Mouse (Mus musculus) granulocyte monocyte progenitor cell, adult 5-6 weeks (primary cell): Measurements from ENCODE around the gene Cpeb3. TPM values are rescaled to one million over a fixed set of nuclear protein-coding genes. Genes with fewer than 3 reads are reported as not detected.

Experiments
- ATAC-seq: replicated peaks from 2 replicates; pipeline ENCODE4 v1.8.0; 2016; ENCODE audit warnings: mild to moderate bottlenecking, moderate TSS enrichment, inconsistent platforms; ENCODE audit not compliant: poor library complexity, severe bottlenecking
- total RNA-seq, 2 experiments: library from RNA; stranded (forward) in 1 of 2; stranded (reverse) in 1 of 2; fragments of 200-712, 200-1000 nt in 1 of 2; fragments of >200 nt in 1 of 2; fragmentation: Nextera tagmentation in 1 of 2; gene quantifications; 2 replicates each; pipeline ENCODE4 v1.2.3; 2014 to 2017

Gene Cpeb3
- total RNA-seq, 2 experiments from 2014 or later: 0.10 TPM; not detected in 1

DNA sequence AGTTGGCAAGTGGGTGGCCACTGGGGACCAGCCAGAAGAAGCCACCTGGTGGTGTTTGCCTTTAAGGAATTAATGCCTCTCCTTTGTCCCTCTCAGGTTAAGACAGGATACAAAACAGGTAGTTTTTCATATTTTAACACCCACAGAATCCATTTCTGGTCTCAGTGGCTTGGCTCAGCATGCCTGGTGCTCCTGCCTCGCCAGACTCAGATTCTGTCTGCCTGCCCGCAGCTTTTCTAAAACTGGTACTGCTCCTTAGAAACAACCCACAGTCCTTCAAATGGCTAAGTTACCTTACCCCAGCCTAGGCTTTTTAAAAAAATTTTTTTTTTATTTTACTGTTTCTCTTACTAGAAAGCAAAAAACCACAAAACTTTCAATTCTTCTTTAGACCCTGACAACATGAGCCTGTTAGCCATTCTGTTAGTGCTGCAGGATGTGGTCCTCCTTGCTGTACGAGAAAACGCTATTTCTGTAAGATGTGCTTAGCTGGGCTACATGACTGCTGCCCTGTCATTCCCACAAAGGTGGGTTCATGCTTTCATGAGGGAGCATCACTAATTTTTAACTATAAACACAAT is 152.3 kb downstream of the Cpeb3 start:
- peak; percentile 56; the same call in 1 of the 2 replicates for ATAC-seq

DNA sequence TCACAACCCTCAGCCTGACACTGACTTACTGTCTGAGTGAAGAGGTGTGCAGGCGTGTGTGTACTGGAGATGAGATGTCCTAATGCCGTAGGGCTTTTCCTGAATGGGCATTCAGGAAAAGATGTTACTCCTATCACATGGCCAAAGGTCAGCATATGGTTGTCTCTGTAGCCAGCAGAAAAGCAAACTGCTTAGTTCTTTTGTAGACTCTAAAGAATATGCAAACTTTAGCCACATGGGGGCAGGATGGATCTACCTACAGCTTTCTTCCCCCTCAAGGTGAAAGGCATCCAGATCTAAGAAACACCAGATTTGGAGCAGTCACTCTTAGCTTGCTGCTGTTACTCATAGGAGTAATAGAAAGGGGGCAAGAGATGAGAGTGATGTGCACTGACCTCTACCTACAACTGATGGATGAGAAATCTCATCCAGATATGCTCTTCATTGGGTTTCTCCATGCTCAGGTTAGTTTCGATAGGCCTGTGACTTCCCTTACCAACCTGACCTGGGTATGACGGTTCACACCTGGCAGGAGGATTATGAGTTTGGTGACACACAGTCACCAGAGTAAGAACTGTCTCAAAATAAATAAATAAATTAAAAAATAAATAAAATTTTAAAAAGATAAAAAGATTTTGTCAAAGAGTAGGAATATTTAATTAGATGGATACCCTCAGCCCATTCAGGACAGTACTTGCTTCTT is 157.6 kb downstream of the Cpeb3 start:
- peak; percentile 59 for ATAC-seq

DNA sequence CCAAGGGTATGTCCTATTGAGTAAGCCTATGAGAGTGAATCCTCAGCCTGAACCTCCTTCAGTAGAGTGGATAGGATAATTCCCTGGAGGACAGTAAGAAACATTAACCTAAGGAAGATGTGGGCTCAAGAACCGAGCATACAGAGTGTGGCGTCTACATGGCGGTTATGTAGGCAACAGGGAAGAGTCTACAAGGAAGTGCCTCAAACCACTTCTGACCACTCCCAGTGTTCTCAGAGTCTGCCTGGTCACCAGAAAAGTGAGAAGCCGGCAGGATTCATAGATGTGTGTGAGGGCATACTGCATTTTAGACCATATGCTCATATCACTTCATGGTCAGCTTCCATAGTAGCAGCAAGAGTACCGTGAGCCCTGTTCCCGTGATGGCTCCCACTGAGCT is 159.9 kb downstream of the Cpeb3 start:
- ATAC-seq: peak; percentile 68

DNA sequence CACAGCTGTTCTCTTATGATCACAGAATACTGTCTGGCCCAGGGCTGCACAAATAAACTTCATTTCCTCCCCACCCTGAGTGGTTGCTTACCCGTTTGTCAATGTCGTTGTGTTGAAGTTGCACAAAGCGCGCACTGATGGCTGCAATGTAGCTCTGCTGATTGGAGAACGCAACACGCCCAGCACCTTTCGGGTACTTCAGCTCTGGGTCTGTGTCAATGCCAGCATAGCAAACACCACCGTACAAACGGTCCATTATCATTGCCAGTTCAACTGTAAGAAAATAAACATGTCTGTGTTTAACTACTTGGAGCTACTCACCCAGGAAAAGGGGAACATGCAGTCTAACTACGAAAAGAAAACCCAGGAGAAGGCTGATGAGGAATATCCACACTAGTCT is 164.0 kb downstream of the Cpeb3 start:
- no peak for ATAC-seq

DNA sequence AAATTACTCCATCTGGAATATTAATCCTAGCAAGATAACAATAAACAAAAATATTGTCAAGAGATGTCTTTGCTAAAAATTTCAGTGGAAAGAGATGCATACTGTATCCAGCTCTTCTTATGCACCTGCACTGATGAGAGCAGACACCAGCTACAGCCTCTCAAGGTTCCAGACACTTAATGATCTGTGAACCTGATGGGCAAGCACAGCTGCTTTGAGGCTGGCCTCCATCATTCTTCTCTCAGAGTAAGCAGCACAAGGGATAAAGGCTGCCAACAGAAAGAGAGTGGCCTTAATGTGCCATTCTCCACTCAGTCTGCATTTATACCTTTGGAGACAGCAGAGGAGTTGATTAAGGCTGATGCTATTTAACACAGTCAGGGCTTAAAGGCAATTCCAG is 167.5 kb downstream of the Cpeb3 start:
- no peak for ATAC-seq

DNA sequence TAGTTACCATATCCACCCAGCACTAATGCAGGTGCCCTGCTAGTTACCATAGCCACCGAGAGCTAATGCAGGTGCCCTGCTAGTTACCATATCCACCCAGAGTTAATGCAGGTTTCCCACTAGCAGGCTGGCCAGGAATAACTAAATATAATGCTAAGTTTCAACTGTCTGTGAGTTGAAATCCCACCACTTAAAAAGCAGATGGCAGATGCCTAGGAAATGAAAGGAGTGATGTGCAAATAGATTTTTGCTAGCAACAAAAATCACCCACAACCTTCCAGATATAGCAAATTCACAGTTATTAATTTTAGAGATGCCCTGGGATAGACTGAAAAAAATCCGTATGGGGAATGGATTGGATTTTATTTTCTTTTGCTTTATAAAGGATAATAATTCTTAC is 176.0 kb downstream of the Cpeb3 start:
- no peak for ATAC-seq

DNA sequence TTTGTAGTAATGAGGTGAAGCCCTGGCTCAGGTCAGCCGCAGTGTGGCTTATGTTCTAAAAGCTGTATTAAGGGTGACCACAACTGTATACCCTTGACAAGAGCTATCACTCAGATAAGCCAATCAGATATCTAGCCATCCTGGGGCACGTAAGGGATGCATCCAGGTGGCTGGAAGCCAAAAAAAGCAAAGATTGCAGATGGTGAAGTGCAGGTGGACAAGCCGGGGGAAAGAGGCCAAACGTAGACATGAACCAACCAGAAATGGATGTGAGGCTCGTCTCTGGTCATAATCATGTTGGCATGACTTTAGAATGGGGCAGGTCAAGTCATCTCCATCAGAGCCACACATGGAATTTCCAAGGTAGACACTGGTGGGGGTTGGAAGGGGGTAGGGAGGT is 177.0 kb downstream of the Cpeb3 start:
- no peak for ATAC-seq

GRCm38 (mm10) chr19:37029771-37030170 is 178.6 kb downstream of the Cpeb3 start:
- ATAC-seq: no peak

DNA sequence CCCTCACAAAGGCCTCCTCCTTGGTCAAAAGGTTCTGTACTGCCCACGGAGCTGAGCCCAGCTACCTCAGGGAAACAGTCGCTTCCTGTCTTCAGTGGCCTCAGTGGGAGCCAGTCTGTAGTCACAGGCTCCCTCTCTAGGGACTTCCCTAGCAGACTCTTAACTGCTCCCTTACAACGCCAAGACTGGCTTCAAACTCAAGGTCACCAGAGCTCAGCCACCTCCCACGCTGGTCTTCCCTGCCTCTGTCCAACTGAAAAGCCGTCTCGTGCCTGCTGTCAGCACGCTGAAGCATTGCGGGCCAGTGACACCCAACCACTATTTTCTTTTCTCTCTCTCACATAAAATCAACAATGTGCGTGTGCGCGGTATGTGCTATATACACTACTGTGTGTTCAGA is 182.0 kb downstream of the Cpeb3 start:
- no peak for ATAC-seq

DNA sequence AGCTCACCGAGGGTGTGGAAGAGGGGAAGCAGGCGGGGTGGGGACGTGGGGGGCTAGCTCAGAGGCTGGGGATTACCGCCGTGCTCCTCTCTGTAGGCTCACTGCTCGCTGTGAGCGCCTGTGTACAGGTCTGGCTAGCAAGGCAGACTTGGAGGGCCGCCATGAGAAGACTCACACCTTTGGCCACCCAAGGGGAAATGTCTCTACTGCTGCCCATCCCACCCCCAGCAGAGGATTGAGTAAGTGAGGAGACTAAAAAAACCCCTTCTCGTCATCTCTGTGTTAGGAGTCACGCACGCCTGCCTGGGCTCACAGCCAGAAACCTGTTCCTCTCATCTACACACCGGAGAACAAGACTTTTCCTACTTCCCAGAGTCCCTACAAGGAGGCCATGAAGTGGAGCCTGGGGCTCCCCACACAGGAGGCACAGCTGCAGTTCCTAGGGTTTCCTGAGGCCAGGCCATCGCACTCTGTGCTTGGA is 182.5 kb downstream of the Cpeb3 start:
- ATAC-seq: no peak

DNA sequence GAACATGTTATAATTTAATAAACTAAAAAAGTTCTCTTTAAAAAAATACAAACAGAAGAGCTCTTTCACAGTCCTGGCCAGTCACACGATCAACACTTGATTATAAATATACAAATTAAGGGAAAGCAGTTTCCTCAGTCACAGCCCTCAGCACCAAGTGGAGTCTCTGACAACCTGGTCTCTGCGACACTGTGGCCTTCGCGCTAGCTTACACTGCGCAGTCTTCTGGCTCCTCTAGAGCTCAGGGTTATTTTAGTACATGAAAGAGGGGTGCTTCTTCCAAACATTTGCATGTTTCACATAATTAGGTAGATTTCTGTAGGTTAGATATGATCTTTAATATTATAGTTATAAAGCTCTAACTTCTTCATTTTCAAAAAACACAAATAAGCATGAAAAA is 186.3 kb downstream of the Cpeb3 start:
- no peak for ATAC-seq

DNA sequence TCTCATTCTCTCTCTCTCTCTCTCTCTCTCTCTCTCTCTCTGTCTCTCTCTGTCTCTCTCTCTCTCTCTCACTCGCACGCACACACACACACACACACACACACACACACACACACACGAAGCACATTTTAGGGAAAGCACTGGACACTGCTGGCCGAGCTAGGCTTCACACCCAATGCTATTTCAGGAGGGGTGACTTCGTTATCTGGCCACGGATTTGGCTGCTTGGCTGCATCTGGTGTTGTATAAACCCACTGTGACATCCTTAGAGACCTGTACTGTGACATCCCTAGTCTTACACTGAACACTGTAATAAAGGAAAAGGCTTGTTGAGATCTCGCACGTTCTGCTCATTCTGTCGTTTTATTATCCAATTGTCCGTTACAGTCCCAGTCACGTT is 187.4 kb downstream of the Cpeb3 start:
- ATAC-seq: no peak

- no peak for ATAC-seq
Observed at GRCm38 (mm10) chr19:37020531-37020930, 187.9 kb downstream of the Cpeb3 start.

DNA sequence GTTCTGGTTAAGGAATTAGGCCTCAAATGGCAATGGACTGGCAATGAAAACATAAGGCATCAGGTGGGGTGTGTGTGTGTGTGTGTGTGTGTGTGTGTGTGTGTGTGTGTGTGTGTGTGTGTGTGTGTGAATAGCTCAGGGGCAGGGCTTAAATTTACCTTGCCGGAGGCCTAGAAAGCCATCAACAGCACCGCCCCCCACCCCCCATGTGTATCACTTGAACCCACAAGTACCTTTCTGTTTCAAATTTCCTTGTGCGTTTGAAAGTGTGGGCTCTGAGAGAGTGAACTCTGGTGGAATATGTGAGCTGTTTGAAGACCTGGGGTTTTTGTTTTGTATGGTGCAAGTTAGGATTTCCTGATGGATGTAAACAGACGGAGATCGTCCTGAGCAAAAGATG is 189.5 kb downstream of the Cpeb3 start:
- ATAC-seq: no peak

GRCm38 (mm10) chr19:37018411-37018810 is 190.0 kb downstream of the Cpeb3 start:
- peak; percentile 96 for ATAC-seq

- no peak for ATAC-seq
Observed at GRCm38 (mm10) chr19:37016890-37017289, 191.5 kb downstream of the Cpeb3 start.

DNA sequence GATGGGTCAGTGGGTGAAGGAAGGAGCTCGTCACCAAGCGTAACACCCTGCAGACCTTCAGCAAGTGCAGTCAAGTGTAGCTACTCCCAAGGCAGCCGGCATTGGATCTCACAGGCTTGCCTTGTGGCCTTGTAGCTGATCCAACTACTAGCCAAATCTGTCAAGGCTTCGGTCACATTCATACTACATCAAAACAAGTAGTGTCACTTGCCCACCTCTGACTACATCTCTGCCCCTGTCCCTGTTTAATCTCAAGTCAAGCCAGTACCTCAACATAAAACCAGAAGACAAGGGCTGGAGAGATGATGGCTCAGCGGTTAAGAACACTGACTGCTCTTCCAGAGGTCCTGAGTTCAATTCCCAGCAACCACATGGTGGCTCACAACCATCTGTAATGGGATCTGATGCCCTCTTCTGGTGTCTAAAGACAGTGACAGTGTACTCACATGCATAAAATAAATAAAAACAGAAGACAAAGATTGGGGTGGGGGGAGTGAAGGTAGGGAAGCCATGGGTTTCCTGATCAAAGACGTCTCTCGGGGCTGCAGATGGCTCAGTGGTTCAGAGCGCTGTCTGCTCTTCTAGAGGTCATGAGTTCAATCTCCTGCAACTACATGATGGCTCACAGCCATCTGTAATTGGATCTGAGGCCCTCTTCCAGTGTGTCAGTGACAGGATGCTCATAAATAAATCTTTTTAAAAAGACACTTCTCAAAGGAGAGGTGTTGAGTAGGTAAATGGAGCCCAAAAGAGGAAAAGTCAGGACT is 194.0 kb downstream of the Cpeb3 start:
- ATAC-seq: no peak

DNA sequence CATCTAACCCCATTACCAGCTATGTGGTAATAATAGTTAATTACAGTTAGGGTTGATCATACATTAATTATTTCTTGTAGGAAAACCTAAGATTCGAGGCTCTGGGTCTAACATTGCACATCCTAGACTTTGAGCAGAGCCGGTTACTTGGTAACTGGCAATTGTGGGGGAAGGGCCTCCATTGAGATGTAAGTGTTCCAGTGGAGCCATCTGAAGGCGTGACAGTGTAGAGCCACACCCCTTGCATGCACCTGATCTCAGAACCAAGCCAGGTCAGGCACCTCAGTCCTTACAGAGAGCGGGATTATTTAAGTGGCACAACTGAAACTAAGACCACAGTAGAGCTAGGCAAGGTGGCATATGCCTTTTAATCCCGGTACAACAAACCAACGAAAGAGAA is 194.9 kb downstream of the Cpeb3 start:
- ATAC-seq: no peak

GRCm38 (mm10) chr19:37009878-37010281 is 198.5 kb downstream of the Cpeb3 start:
- ATAC-seq: no peak

GRCm38 (mm10) chr19:37004557-37004956 is 203.8 kb downstream of the Cpeb3 start:
- no peak for ATAC-seq
